Mouse (Mus musculus) telencephalon, adult 2 months (tissue): ENCODE results near the gene Aldh3b1.

ENCODE experiments used
- DNase-seq: peaks from one replicate; pipeline ENCODE4 v3.0.0-alpha.2; 2011; ENCODE audit warnings: low read depth, low spot score

Aldh3b1 gene

DNA sequence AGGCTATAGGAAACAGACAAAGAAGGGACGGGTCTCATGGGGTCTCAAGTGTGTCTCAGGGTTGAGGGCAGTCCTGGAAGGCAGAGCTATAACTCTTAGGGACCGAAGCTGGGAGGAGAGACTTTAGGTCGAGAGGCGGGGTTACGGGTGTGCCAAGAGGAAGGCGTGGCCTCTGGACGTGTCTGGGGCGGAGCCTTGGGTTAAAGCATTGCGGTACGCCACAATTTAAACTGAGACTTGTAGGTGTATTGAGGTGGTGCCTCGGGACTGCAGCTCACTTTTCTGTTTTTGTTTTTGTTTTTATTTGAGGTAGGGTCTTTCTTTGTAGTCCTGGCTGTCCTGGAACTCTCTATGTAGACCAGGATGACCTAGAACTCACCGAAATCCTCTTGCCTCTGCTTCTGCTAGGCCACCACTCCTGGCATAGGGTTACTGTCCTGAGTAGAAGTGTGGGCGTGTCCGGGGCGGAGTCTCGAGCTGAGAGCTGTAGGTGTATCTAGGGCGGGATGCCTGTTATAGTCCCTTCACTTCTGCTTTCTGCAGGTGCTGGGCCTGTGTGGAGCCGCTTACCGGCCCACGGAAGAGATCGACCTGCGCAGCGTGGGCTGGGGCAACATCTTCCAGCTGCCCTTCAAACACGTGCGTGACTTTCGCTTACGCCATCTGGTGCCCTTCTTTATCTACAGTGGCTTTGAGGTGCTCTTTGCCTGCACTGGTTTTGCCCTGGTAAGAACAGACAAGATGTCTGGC, 13.6 kb upstream of the Aldh3b1 start:
- DNase-seq: no peak

DNA sequence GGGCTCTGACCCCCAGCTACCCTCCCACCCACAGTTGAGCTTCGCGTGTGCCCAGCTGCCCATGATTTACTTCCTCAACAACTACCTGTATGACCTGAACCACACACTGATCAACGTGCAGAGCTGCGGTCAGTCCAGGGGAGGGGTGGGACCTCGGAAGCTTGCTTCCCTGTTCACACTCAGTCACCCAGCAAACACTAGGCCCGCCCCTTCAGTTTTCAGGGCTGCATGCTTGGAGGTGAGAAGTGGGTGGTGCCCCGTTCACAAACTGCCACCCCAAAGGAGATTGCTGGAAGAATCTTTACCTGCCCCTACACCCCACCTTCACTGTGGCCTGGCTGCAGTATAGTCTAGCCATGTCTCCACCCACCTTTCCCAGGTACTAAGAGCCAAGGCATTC, 12.7 kb upstream of the Aldh3b1 start:
- no peak for DNase-seq

DNA sequence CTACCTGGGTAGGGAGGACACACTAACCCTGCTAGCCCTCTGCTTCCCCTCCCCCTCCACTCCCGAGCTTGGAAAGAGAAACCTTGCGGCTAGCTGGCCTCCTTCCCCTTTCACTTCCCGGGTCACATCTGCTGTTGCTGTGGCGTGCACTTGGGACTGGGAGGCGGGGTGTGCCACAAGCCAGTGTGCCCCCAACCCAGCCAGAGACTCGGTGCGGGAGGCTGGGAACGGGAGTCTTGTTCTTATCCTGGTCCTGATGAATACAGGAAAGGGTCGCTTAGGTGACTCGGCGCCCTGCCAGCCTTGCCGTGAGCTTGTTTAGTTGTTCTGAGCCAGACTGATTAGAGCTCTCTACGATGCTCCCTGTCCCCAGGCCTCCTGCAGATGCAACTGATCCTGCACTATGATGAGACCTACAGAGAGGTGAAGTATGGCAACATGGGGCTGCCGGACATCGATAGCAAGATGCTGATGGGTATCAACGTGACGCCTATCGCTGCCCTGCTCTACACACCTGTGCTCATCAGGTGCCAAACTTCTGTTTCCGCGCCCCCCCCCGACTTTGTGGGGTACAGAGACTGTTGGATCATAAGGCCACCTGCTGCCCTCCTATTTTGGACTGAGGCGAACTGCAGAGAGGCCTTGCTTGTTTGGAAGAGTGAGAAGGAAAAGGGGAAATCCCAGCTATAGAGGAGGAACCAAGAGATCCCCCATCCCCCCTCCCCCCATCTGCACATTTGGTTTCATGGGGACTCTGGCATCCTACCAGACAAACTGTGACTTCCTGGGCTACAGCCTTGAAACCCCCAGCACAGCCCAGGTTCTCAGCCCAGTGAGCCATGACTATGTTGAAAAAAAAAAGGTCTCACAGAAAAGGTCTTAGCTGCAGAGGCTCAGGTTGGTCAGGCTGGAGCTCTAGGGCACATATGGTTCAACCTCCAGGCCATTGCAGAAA, 6.6 kb upstream of the Aldh3b1 start:
- peak; percentile 21 for DNase-seq

DNA sequence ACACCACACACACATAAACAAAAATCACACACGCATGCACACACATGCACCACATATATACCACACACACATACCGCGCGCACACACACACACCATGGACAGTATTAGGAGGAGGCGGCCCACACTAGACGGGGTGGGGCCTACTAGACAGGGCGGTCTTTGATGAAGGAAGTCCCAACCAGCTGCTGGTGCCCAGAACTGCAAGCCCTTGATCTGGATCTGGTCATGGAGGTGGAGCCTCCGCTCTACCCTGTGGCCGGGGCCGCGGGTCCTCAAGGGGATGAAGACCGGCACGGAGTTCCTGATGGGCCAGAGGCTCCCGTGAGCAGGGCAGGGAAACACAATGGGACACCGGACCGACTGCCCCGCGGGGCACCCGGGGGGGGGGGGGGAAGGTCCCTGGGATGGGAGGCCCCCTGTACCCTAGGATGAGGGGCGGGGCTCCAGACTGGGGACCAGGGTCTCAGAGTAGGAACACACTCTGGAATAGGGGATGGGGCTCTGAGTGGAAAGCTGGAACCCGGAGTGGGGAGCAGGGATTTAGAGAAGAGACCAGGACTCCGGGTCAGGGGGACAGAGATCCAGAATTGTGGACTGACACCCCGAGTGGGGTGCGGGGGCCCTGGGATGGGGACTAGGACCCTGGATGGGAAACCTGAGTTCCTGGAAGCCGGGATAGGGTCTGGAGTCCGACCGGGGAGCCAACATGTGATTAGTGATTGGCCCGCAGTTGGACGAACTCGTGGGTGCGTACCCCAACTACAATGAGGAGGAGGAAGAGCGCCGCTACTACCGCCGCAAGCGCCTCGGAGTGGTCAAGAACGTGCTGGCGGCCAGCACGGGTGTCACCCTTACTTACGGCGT, 5.7 kb upstream of the Aldh3b1 start, which contains the start of gene Unc93b1:
Gene Unc93b1 (plus strand): TSS at position 155 of the 864 bp plus-strand sequence.
- no peak for DNase-seq

DNA sequence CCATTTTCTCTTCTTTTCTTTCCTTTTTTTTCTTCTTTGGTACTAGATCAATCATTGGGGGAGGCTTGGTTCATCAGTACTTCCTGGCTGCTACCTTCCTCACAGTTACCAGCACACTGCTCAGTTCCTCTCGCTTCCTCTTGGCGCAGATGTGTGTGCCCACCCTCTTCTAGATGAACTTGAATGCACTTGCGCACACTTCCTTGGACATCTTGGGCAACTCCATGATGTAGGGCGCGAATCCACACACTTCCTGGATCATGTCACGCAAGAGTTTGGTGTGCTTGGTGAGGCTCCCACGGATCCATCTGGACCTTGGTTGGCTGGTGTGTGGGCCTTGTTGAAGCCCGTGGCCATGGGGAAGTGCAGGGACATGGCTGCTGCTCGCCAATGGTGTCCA, 2.1 kb upstream of the Aldh3b1 start:
- DNase-seq: no peak

DNA sequence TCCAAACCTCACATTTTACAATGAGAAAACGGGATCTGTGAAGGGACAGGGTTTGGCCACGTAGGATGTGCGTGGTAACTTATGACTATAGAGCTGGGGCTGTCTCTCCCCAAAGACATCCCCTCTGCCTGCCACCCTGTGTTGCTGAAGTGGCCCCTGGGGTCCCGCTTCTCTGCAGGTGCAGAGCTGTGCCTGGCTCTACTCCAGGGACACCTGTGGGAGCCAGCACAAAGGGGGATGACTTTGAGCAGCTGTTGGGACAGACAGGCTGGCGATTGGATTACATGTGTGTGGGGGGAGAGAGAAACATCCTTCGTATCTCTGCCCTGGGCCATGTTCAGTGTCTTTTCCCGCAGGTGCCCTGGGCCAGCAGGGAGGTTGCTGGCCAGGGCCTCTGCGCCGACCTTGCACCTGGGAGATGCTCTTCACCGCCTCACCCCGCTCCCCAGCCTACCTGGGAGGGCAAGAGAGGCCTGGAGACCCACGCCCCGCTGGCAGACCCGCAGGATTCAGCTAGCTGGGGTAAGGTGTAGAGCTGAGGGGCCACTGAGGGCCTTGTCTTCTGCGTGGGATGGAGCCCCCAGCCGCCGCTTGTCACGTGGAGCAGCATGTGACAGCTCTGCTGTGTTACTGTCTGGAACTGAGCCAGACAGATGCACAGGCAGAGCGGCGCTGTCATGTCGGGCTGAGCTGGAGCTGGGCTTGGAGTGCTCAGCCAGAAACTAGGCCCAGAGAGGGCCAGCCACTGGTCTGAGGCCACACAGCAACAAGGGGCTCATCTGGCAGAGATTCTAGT, 852 bp upstream of the Aldh3b1 start:
- no peak for DNase-seq

DNA sequence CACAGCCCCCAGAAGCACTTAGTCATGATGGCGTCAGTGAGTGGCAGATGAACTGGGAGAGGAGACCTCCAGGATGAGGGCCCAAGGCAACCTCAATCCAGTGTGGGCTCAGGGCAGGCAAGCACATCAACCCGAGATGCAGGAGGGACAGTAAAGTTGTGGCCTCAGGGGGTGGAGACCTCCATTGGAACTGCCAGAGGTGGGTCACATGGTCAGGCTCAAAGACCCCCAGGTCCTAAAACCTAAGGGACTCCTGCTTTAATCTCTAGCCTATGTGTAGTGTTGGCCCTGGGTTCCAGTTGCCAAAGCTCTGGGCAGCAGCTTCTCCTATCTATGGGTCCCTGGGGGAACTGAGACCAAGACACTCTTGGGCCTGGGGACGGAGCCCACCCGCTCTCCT, 829 bp downstream of the Aldh3b1 start:
- DNase-seq: no peak

DNA sequence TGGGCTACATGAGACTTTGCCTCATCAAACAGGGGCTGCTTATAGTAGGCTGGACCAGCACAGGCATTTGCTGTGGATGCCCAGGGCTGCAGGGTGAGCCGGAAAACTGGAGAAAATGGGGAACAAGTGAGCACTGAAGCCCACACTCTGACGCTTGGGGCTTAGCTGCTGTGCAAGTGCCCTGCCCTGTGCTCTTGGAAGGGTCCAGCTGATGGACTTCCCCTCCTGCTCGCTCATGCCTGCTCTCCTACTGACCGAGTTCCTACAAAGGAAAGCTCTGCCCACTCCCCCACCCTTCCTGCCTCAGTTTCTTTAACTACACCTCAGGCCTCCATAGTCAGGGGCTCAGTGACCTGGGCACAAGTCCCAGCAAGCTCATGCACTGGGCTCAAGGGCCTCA, 1.6 kb downstream of the Aldh3b1 start:
- DNase-seq: no peak

DNA sequence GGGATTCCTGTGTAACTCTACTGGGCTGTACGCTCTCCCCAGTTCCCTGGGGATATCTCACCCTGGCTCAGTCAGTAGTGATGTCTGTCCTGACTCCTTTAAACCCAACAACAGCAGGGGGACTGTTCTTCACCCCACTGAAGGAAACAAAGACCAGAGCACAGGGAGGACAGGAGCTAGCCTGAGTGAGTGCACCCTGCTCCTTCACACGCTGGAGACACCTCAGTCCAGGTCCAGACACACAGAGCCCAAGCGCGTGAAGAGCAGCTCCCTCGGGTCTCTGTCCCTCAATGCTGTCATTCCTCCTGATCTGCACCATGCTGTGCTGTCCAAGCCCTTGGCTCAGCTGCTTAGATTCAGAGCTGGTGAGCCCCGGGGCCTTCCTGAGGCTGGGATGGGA, 2.9 kb downstream of the Aldh3b1 start:
- no peak for DNase-seq

DNA sequence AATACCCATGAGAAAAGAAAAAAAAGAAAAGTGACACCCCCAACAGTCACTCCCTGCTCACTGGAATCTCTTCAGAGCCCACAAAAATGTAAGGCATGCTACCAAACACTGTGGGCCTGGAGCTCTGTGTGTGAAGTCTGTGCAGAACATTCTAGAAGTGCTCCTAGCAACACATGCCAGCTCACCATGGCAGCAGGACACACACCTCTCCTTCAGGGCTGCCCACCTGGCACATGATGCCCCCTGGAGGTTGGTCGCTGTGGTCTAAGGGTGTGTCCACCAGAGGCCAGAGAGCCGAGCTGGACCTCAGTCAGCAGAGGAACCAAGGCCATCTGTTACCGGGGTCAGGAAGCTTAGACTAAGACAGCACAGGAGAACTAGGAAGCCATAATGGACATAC, 3.3 kb downstream of the Aldh3b1 start:
- DNase-seq: no peak

DNA sequence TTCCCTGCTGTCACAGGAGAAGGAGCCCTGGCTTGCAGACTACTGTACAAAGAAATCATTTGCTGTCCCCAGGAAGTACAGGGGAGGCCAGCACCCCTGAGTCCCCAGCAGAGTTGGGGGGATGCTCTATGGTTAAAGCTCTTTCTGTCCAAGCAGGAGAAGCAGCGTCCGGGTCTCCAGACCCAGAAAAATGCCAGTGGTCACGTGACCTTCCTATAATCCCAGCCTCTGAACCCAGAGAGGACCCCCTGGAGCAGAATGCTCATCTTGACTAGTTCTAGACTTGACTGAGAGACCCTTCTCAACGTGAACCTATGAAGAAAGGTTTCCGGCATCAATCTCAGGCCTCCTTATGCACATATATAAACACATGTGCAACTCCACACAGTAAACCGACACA, 3.7 kb downstream of the Aldh3b1 start:
- DNase-seq: no peak

DNA sequence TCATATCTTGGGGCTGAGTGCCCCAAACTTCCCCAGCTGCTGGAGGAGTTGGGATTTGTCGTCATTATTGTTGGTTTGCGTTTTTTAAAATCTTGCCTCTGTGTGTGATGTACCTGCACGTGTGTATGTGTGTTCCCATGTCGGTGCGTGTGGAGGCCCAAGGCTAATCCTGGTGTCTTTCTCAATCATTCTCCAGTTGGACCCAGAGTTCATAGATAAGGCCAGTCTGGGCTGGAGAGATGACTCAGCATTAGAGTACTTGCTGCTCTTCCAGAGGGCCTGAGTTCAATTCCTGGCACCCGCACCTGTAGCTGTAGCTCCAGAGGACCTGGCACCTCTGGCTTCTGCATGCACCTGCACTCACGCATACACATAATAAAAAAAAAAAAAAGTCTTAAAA, 4.7 kb downstream of the Aldh3b1 start:
- DNase-seq: no peak

DNA sequence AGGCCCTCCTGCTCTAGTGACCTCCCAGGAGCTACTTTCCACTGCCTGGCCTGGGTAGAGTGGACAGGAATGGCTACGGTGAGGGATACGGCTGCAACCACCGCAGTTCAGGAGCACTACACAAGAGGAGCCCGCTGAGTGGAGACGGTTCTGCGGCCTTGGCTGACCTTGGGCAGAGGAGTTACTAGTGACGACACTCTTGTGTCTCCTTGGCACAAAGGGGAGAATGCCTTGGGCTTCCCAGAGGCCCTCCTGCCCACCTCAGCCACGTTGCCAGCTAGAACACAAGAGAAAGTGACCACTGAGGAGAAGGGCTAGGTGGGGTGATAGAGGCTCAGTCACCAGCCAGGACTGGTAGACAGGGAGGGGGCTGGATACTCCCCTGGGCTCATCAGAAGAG, 5.4 kb downstream of the Aldh3b1 start:
- no peak for DNase-seq

DNA sequence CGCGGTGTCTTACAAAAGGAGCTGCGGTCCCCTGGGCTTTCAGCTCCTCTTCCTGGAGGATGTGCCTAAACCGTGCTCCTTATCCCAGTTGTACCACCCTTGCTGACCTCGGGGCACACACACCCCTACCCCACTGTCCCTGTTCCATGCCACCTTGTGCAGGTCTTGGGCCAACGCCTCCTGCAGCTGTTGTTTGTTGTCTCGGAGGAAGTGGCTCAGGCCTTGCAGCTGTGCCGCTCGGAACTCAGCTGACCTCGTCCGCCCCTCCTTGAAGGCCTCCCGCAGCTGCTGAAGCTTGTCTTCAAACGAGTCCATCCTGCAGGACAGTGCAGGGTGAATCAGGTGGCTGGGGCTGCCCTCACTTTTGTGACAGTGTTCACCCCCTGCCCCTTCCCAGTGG, 6.0 kb downstream of the Aldh3b1 start:
- DNase-seq: no peak

DNA sequence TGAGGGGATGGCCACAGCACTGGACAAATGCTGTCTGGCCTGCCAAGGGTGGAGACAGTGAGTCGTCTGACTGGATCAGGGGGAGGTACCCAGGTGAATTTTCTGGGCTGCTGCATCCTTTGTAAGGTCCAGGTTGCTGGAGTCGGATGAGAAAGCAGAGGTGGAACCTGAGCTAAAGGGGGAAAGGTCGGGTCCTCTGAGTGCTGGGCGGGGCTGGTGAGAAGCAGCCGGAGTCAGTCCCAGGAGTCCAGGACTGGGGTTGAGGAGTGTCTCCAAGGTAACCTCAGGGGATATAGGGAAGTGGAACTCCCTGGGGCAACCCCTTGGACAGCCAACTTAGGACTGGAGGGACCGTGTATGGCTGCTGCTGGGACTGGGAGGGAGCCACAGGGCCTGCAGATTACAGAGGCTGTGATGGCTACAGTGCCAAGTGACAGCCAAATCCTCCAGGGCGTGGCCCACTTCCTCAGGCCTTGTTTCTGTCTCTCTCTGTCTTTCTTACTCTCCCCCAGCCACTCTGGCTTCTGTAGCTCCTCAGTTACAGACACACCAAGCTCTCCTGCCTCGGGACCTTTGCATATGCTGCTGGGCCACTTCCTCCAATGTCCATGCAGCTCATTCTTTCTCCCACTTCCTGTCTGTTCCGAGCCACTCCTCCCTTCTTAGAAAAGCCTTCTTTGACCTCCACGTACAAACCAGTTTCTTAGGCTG, 6.8 kb downstream of the Aldh3b1 start:
- DNase-seq: no peak

DNA sequence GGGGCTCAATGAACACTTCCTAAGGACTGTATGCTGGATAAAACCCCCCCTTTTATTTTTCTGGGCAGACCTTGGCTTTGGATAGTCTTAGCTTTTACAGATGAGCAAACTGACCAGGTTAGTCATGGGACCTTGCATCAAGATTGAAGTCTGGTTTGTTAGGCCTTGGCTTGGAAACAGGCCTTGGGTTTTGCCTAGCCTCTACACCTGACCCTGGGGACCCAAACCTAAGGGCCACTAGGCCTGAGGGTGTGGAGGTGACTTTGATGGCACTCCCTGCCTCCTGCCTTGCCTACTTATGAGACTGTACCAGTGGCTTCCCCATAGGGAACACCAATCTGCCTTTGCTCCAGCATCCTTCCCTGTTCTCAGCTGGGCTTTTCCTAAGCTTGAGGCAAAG, 9.7 kb downstream of the Aldh3b1 start:
- no peak for DNase-seq

DNA sequence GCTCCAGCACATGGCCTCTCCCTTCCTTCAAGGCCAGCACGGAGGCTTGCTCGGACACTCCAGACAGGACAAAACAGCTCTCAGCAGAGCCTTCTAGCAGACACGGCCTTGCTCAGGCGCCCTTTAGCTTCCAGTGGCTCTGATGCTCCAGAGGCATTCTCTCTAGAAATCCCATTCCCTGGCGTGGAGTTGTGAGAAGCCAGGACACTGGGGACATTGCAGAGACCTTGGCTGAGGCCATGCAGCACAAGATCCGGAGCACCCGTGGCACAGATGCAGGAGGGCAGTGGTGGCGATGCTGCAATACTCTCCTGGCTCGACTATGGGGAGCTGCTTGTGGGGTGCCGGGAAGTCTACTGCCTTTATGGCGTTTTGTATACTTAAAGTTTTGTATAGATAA, 12.9 kb downstream of the Aldh3b1 start:
- no peak for DNase-seq

DNA sequence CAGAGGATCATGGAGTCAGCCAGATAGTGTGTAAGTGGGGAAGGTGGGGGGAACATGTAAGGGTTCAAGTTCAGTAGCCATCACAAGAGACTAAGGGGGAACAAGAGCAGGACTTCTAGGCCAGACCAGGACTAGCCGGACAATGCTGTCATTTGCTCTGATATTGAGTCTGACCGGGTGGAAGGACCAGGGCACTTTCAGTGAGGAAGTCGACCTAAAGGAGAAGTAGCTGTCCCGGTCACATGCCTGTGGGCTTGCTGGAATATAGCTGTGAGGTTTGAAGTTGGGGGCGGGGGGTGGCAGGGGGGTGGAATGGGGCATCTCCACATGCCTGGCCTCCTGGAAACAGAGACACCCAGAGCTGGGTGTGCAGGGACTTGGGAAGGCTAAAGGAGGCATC, 15.1 kb downstream of the Aldh3b1 start:
- DNase-seq: no peak

DNA sequence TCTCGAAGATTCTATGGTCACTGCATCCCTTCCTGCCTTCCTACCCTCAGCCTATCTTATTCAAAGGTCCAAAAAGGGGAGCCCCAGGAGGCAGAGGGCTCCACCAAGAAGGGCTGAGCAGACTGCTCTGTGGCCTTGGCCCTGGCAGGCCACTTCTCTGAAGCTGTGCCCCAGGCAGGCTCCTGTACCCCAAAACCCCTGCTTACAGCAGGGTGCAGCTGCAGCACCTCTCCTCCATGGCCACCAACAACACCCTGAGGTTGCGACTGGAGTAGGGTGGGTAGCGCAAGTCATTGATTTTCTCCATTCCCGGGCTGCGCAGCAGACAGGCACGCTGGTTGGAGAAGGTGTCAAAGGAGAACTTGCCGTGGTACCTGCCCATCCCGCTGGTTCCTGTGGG, 15.9 kb downstream of the Aldh3b1 start:
- no peak for DNase-seq
